Mouse (Mus musculus): Measurements from ENCODE around the gene Dlgap4.

Dlgap4 gene

GRCm38 (mm10) chr2:156730501-156730921, 117.0 kb downstream of the Dlgap4 start:
- Histone ChIP-seq H3K4me1 (replicated peaks; ENCODE audit: low read depth, low read length) (peaks cover 88% of the 10 kb centered on the region), H3K36me3 (ENCODE audit: insufficient read depth, low read length) (peaks cover 22% of the 10 kb centered on the region), H3K9me3 (ENCODE audit: low read length) (no peaks in the 10 kb centered on the region), H3K4me3 (replicated peaks; ENCODE audit: low read length) (peak overlapping the region; percentile 68), H3K27me3 (ENCODE audit: insufficient read depth, low read length) (no peaks in the 10 kb centered on the region)
- no peak for TF ChIP-seq NANOG (IDR thresholded peaks at IDR 0.05; ENCODE audit: borderline replicate concordance, low read length)
- TF ChIP-seq POU5F1 (IDR thresholded peaks at IDR 0.05; ENCODE audit: borderline replicate concordance, low read length): no peak
- TF ChIP-seq CTCF (conservative IDR thresholded peaks at IDR 0.05; ENCODE audit: low read length): no peak

- Histone ChIP-seq H3K4me1 (replicated peaks; ENCODE audit: low read depth, low read length) (peaks cover 88% of the 10 kb centered on the region), H3K9me3 (ENCODE audit: low read length) (no peaks in the 10 kb centered on the region), H3K27me3 (ENCODE audit: insufficient read depth, low read length) (no peaks in the 10 kb centered on the region), H3K36me3 (ENCODE audit: insufficient read depth, low read length) (peaks cover 32% of the 10 kb centered on the region), H3K4me3 (replicated peaks; ENCODE audit: low read length) (peak overlapping the region; percentile 29; the same call in 1 of the 2 replicates)
- TF ChIP-seq CTCF (conservative IDR thresholded peaks at IDR 0.05; ENCODE audit: low read length): no peak
- TF ChIP-seq NANOG (IDR thresholded peaks at IDR 0.05; ENCODE audit: borderline replicate concordance, low read length): no peak
- TF ChIP-seq POU5F1 (IDR thresholded peaks at IDR 0.05; ENCODE audit: borderline replicate concordance, low read length): no peak
Measured at GRCm38 (mm10) chr2:156731592-156731991, 118.1 kb downstream of the Dlgap4 start.

- Histone ChIP-seq H3K4me3 (replicated peaks; ENCODE audit: low read length) (peak overlapping the region; percentile 26; the same call in 1 of the 2 replicates), H3K27me3 (ENCODE audit: insufficient read depth, low read length) (no peaks in the 10 kb centered on the region), H3K4me1 (replicated peaks; ENCODE audit: low read depth, low read length) (peaks cover 88% of the 10 kb centered on the region), H3K36me3 (ENCODE audit: insufficient read depth, low read length) (peaks cover 36% of the 10 kb centered on the region), H3K9me3 (ENCODE audit: low read length) (no peaks in the 10 kb centered on the region)
- no peak for TF ChIP-seq CTCF (conservative IDR thresholded peaks at IDR 0.05; ENCODE audit: low read length)
- no peak for TF ChIP-seq POU5F1 (IDR thresholded peaks at IDR 0.05; ENCODE audit: borderline replicate concordance, low read length)
Measured at GRCm38 (mm10) chr2:156732109-156732508, 118.6 kb downstream of the Dlgap4 start.

GRCm38 (mm10) chr2:156735761-156736335, 122.3 kb downstream of the Dlgap4 start:
- Histone ChIP-seq H3K4me3 (replicated peaks; ENCODE audit: low read length) (no peak overlapping the region), H3K36me3 (ENCODE audit: insufficient read depth, low read length) (peaks cover 48% of the 10 kb centered on the region), H3K4me1 (replicated peaks; ENCODE audit: low read depth, low read length) (peaks cover 77% of the 10 kb centered on the region), H3K9me3 (ENCODE audit: low read length) (no peaks in the 10 kb centered on the region), H3K27me3 (ENCODE audit: insufficient read depth, low read length) (no peaks in the 10 kb centered on the region)
- no peak for TF ChIP-seq POU5F1 (IDR thresholded peaks at IDR 0.05; ENCODE audit: borderline replicate concordance, low read length)
- no peak for TF ChIP-seq CTCF (conservative IDR thresholded peaks at IDR 0.05; ENCODE audit: low read length)
- no peak for TF ChIP-seq NANOG (IDR thresholded peaks at IDR 0.05; ENCODE audit: borderline replicate concordance, low read length)

DNA sequence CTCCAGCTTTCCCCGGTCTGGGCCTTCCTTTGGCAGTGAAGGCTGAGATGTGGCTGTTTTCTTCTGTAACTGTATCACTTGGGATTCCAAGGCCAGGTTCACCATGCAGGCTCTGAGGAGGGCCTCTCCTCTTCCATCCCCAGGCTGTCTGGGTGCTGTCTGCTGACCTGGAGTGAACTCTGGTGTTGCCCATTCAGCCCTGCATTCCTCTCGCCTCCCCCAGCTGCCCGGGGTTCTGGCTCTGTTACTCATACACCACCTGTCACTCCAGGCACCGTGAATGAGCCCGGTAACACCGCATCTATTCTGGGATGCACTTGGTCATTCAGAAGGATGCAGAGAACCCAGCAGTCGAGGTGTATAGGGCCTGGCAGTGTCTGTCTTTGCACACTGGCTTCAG, 123.3 kb downstream of the Dlgap4 start:
- H3K36me3 ChIP-seq (ENCODE audit: insufficient read depth, low read length): peaks cover 48% of the 10 kb centered on the region
- no peak overlapping the region for H3K4me3 ChIP-seq (replicated peaks; ENCODE audit: low read length)
- no peak for TF ChIP-seq CTCF (conservative IDR thresholded peaks at IDR 0.05; ENCODE audit: low read length)
- TF ChIP-seq POU5F1 (IDR thresholded peaks at IDR 0.05; ENCODE audit: borderline replicate concordance, low read length): no peak
- no peak for TF ChIP-seq NANOG (IDR thresholded peaks at IDR 0.05; ENCODE audit: borderline replicate concordance, low read length)
- peaks cover 78% of the 10 kb centered on the region for H3K4me1 ChIP-seq (replicated peaks; ENCODE audit: low read depth, low read length)
- H3K9me3 ChIP-seq (ENCODE audit: low read length): no peaks in the 10 kb centered on the region
- no peaks in the 10 kb centered on the region for H3K27me3 ChIP-seq (ENCODE audit: insufficient read depth, low read length)

DNA sequence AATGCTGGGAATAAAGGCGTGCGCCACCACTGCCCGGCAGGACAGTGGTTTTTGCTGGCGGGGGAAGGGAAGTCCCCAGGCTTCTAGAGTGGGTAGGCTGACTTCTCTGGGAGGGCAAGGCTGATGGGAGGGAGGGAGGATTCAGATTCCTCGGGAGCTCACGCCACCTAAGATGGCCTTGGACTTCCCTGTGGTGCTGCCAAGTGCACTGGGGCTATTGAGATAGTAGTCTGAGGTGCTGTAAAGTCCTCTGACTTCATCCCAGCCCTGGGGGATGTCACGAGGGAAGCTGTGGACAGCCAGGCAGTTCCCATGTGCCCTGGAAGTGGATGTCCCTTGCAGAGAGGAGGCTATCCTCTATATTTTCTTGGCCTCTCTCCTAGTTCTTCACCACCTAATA, 124.5 kb downstream of the Dlgap4 start:
- TF ChIP-seq NANOG (IDR thresholded peaks at IDR 0.05; ENCODE audit: borderline replicate concordance, low read length) (no peak), CTCF (conservative IDR thresholded peaks at IDR 0.05; ENCODE audit: low read length) (no peak), POU5F1 (IDR thresholded peaks at IDR 0.05; ENCODE audit: borderline replicate concordance, low read length) (no peak)
- Histone ChIP-seq H3K4me1 (replicated peaks; ENCODE audit: low read depth, low read length) (peaks cover 78% of the 10 kb centered on the region), H3K9me3 (ENCODE audit: low read length) (no peaks in the 10 kb centered on the region), H3K36me3 (ENCODE audit: insufficient read depth, low read length) (peaks cover 52% of the 10 kb centered on the region), H3K4me3 (replicated peaks; ENCODE audit: low read length) (no peak overlapping the region), H3K27me3 (ENCODE audit: insufficient read depth, low read length) (no peaks in the 10 kb centered on the region)

GRCm38 (mm10) chr2:156741265-156741664, 127.8 kb downstream of the Dlgap4 start:
- Histone ChIP-seq H3K4me1 (replicated peaks; ENCODE audit: low read depth, low read length) (peaks cover 60% of the 10 kb centered on the region), H3K4me3 (replicated peaks; ENCODE audit: low read length) (no peak overlapping the region), H3K9me3 (ENCODE audit: low read length) (no peaks in the 10 kb centered on the region), H3K27me3 (ENCODE audit: insufficient read depth, low read length) (no peaks in the 10 kb centered on the region), H3K36me3 (ENCODE audit: insufficient read depth, low read length) (peaks cover 64% of the 10 kb centered on the region)
- TF ChIP-seq POU5F1 (IDR thresholded peaks at IDR 0.05; ENCODE audit: borderline replicate concordance, low read length) (no peak), CTCF (conservative IDR thresholded peaks at IDR 0.05; ENCODE audit: low read length) (no peak)

- peaks cover 66% of the 10 kb centered on the region for H3K36me3 ChIP-seq (ENCODE audit: insufficient read depth, low read length)
- peaks cover 60% of the 10 kb centered on the region for H3K4me1 ChIP-seq (replicated peaks; ENCODE audit: low read depth, low read length)
- no peak for TF ChIP-seq POU5F1 (IDR thresholded peaks at IDR 0.05; ENCODE audit: borderline replicate concordance, low read length)
- TF ChIP-seq NANOG (IDR thresholded peaks at IDR 0.05; ENCODE audit: borderline replicate concordance, low read length): no peak
- TF ChIP-seq CTCF (conservative IDR thresholded peaks at IDR 0.05; ENCODE audit: low read length): no peak
- H3K4me3 ChIP-seq (replicated peaks; ENCODE audit: low read length): no peak overlapping the region
- H3K9me3 ChIP-seq (ENCODE audit: low read length): no peaks in the 10 kb centered on the region
- H3K27me3 ChIP-seq (ENCODE audit: insufficient read depth, low read length): no peaks in the 10 kb centered on the region
Measured at GRCm38 (mm10) chr2:156741998-156742397, 128.5 kb downstream of the Dlgap4 start.

DNA sequence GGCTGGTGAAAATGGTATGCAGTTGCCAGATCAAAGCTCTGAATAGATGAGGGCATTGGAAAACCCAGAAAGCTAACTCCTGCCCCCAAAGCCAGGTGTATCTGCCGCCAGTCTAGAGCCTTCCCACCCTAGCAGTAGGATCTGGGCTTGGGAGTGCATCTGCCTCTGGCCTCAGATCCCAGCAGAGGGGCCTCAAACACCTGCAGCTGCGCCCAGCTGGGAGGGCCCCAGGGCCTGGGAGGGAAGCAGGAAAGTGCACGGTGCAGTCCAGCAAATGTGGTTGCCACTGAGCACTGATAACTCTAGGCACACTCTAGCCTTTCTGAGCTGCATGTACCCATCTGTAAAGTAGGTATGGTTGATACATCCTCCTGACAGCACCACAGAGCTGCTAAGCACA, 129.7 kb downstream of the Dlgap4 start:
- H3K9me3 ChIP-seq (ENCODE audit: low read length): no peaks in the 10 kb centered on the region
- H3K36me3 ChIP-seq (ENCODE audit: insufficient read depth, low read length): peaks cover 73% of the 10 kb centered on the region
- peaks cover 61% of the 10 kb centered on the region for H3K4me1 ChIP-seq (replicated peaks; ENCODE audit: low read depth, low read length)
- TF ChIP-seq POU5F1 (IDR thresholded peaks at IDR 0.05; ENCODE audit: borderline replicate concordance, low read length): no peak
- TF ChIP-seq NANOG (IDR thresholded peaks at IDR 0.05; ENCODE audit: borderline replicate concordance, low read length): no peak
- TF ChIP-seq CTCF (conservative IDR thresholded peaks at IDR 0.05; ENCODE audit: low read length): no peak
- H3K4me3 ChIP-seq (replicated peaks; ENCODE audit: low read length): no peak overlapping the region
- H3K27me3 ChIP-seq (ENCODE audit: insufficient read depth, low read length): no peaks in the 10 kb centered on the region
